Comparison of ENCODE assay signal across 16 mouse cellular contexts in genomic region chr2:31803480-31803879, GRCm38 (mm10). TPM values are rescaled to one million over a fixed set of nuclear protein-coding genes. Genes with fewer than 3 reads are reported as not detected.
DNase-seq lines count a peak whose midpoint lies in the region; ATAC-seq and TF ChIP-seq lines count a peak whose summit lies in the region.
"Had no signal": no experiment of that assay in that cellular context is flagged by ENCODE, and none has a peak within 500 bp of the region (broad histone marks: within the 10 kb centered on the region; RNA-seq: fewer than 3 reads in every experiment).

No protein-coding gene starts in this region.

- 0 out of 2 replicates have a peak, but pooled peaks have one; percentile 7 for ATAC-seq in kidney, embryonic 15.5 days (replicated peaks; ENCODE audit: low FRiP score)
- ATAC-seq in activated CD4-positive, CD25-positive, alpha-beta regulatory T cell, adult 4 months, result no peak
- ATAC-seq: hindbrain, embryonic 16.5 days; midbrain, embryonic 16.5 days had no signal

- H3K4me3 ChIP-seq in layer of hippocampus, adult 2 months, result no peak overlapping the region
- H3K4me3 ChIP-seq in kidney, embryonic 15.5 days (replicated peaks), result no peak overlapping the region
- H3K4me3 ChIP-seq: embryonic facial prominence, embryonic 10.5 days; limb, embryonic 15.5 days; neural tube, embryonic 13.5 days had no signal

- whole genome bisulfite sequencing in kidney, embryonic 15.5 days, result 61% methylated on average over 14 of the region's 14 CpGs

- no peaks in the 10 kb centered on the region for H3K9me3 ChIP-seq in kidney, embryonic 15.5 days (replicated peaks)
- H3K9me3 ChIP-seq: embryonic facial prominence, embryonic 10.5 days; limb, embryonic 15.5 days; neural tube, embryonic 13.5 days had no signal

- peak overlapping the region; percentile 29; the same call in 1 of the 2 replicates for H3K27ac ChIP-seq in layer of hippocampus, adult 2 months
- H3K27ac ChIP-seq in kidney, embryonic 15.5 days, result no peak overlapping the region
- H3K27ac ChIP-seq: embryonic facial prominence, embryonic 10.5 days; limb, embryonic 15.5 days; macrophage; neural tube, embryonic 13.5 days had no signal

- no peak for TF ChIP-seq CTCF in layer of hippocampus, adult 2 months (conservative IDR thresholded peaks at IDR 0.05)

- H3K9ac ChIP-seq in kidney, embryonic 15.5 days, result no peak overlapping the region
- H3K9ac ChIP-seq: limb, embryonic 15.5 days; neural tube, embryonic 13.5 days had no signal

- peaks cover 69% of the 10 kb centered on the region for H3K4me1 ChIP-seq in kidney, embryonic 15.5 days

- no peak for DNase-seq in layer of hippocampus, adult 2 months (ENCODE audit: low spot score in 2 of 2)
- DNase-seq in layer of hippocampus, postnatal 14 days (ENCODE audit: low spot score in 2 of 2), result no peak
- peak; percentile 35 for DNase-seq in cerebellum, adult 8-10 months
- peak; percentile 12 for DNase-seq in lung, postnatal 25 days (ENCODE audit: low spot score)
- no peak for DNase-seq in adrenal gland, adult 18-20 months (ENCODE audit: low spot score in 2 of 2)
- DNase-seq: heart, adult 18-20 months had no signal

- H3K4me2 ChIP-seq in kidney, embryonic 15.5 days, result no peak overlapping the region
- H3K4me2 ChIP-seq: limb, embryonic 15.5 days; neural tube, embryonic 13.5 days had no signal

- peaks cover 61% of the 10 kb centered on the region for H3K36me3 ChIP-seq in kidney, embryonic 15.5 days

- H3K27me3 ChIP-seq in kidney, embryonic 15.5 days, result no peaks in the 10 kb centered on the region
- H3K27me3 ChIP-seq: limb, embryonic 15.5 days; neural tube, embryonic 13.5 days had no signal

RNA-seq across cellular contexts. Expression of gene Qrfp, which starts 6.9 kb away (rescaled TPM):
- total RNA-seq in layer of hippocampus, adult 2 months (2021), result not detected
- not detected for total RNA-seq in layer of hippocampus, postnatal 14 days (2021)
- polyA plus RNA-seq in kidney, embryonic 15.5 days (2015; fragmentation: Nextera tagmentation; extraction: Ambion mirVana), result 0.08 TPM in 1 of 2 replicates, not detected in the other
- polyA plus RNA-seq in activated CD4-positive, CD25-positive, alpha-beta regulatory T cell, adult 4 months (2017; shearing (Covaris generic)), result under 1 TPM; 0.47 to 0.48 TPM
- total RNA-seq in adrenal gland, adult 18-20 months (2021), result not detected
- total RNA-seq: left cerebral cortex, adult 18-20 months had no signal
- polyA plus RNA-seq: hindbrain, embryonic 16.5 days; macrophage had no signal

RNA-seq across cellular contexts. Expression of gene Fibcd1, which starts 42.3 kb away (rescaled TPM):
- total RNA-seq in layer of hippocampus, adult 2 months (2021), result 100 to 1,000 TPM; 108 to 110 TPM
- 100 to 1,000 TPM; 111 to 117 TPM for total RNA-seq in layer of hippocampus, postnatal 14 days (2021)
- polyA plus RNA-seq in kidney, embryonic 15.5 days (2015; fragmentation: Nextera tagmentation; extraction: Ambion mirVana), result 1.2 and 1.6 TPM in 2 replicates
- polyA plus RNA-seq in activated CD4-positive, CD25-positive, alpha-beta regulatory T cell, adult 4 months (2017; shearing (Covaris generic)), result not detected
- total RNA-seq in adrenal gland, adult 18-20 months (2021), result under 1 TPM in 1 of 2 experiments, not detected in 1; 0.06 TPM
- total RNA-seq: heart, adult 18-20 months had no signal
- polyA plus RNA-seq: heart, postnatal 0 days; macrophage had no signal

Comparison
In these comparisons a context has a peak if more than half of its experiments do, and no peak if none do; other contexts are left out.
1. DNase-seq: peak in cerebellum, adult 8-10 months (single experiment) and lung, postnatal 25 days (single experiment); none in layer of hippocampus, adult 2 months (0 of 2), layer of hippocampus, postnatal 14 days (0 of 2) and adrenal gland, adult 18-20 months (0 of 2).
2. RNA of gene Fibcd1, which starts 42.3 kb away (total RNA-seq): 111 to 117 TPM in layer of hippocampus, postnatal 14 days and 108 to 110 TPM in layer of hippocampus, adult 2 months; 0.06 TPM in adrenal gland, adult 18-20 months; every median in the first group is over 100 times any median in the second.